Mouse (Mus musculus) inflammation-experienced regulatory T-cells, adult 6 months (primary cell): ENCODE data around the gene Inf2. TPM values are rescaled to one million over a fixed set of nuclear protein-coding genes. Genes with fewer than 3 reads are reported as not detected.

Experiments used
- ATAC-seq: one replicate; pipeline ENCODE4 v1.8.0; 2017
- polyA plus RNA-seq, 3 experiments: library from polyadenylated mRNA; unstranded; fragments of 100-300 nt; shearing (Covaris generic); gene quantifications; one replicate each; pipeline ENCODE4 v1.2.1; 2017

Gene Inf2
- polyA plus RNA-seq, 3 experiments from 2014 or later = 9.8 to 12.8 (median 11.9) TPM

- no peak for ATAC-seq
Observed at GRCm38 (mm10) chr12:112661851-112662250, 73.3 kb downstream of the Inf2 start.

- ATAC-seq = no peak
Observed at GRCm38 (mm10) chr12:112663303-112663702, 74.7 kb downstream of the Inf2 start.

GRCm38 (mm10) chr12:112663716-112664115 is 75.1 kb downstream of the Inf2 start:
- no peak for ATAC-seq

GRCm38 (mm10) chr12:112664124-112664523 is 75.5 kb downstream of the Inf2 start:
- no peak for ATAC-seq

GRCm38 (mm10) chr12:112664656-112665055 is 76.1 kb downstream of the Inf2 start:
- no peak for ATAC-seq

Other genes starting within 250 kb of the Inf2 start
- not detected for gene A530016L24Rik, start 99.3 kb upstream of the Inf2 start, polyA plus RNA-seq
- gene Tmem179, start 72.0 kb upstream of the Inf2 start, polyA plus RNA-seq = not detected
- 1 to 10 TPM in 2 of 3 experiments, under 1 TPM in 1; 0.99 to 1.9 (median 1.6) TPM for gene Adssl1, start 31.3 kb downstream of the Inf2 start, polyA plus RNA-seq
- gene Siva1, start 55.9 kb downstream of the Inf2 start, polyA plus RNA-seq = 10 to 100 TPM; 34.6 to 68.7 (median 39.4) TPM
- 10 to 100 TPM; 20.2 to 26.3 (median 21.0) TPM for gene Akt1, start 86.1 kb downstream of the Inf2 start, polyA plus RNA-seq
- 1 to 10 TPM; 3.7 to 4.3 (median 3.8) TPM for gene Zbtb42, start 90.0 kb downstream of the Inf2 start, polyA plus RNA-seq
- gene Cep170b, start 131.7 kb downstream of the Inf2 start, polyA plus RNA-seq = 1 to 10 TPM; 2.4 to 5.1 (median 4.1) TPM
- 1 to 10 TPM in 2 of 3 experiments, not detected in 1; 1.6 to 6.0 TPM for gene Pld4, start 171.9 kb downstream of the Inf2 start, polyA plus RNA-seq
- gene Ahnak2, start 213.9 kb downstream of the Inf2 start, polyA plus RNA-seq = not detected
- gene Clba1, start 220.2 kb downstream of the Inf2 start, polyA plus RNA-seq = under 1 TPM in 2 of 3 experiments, not detected in 1; 0.33 to 0.50 TPM
- gene Cdca4, start 240.6 kb downstream of the Inf2 start, polyA plus RNA-seq = 10 to 100 TPM; 67.6 to 86.3 (median 83.9) TPM